Mouse (Mus musculus): ENCODE measurements around the gene Banf2.

Banf2 gene

GRCm38 (mm10) chr2:144032664-144033063, at the start of gene Banf2:
TSS of gene Banf2 (plus strand) at chr2:144033059.
- DNase-seq = no peak

- DNase-seq = no peak
Measured at GRCm38 (mm10) chr2:143983482-143983881, 49.4 kb upstream of the Banf2 start.

- no peak for DNase-seq
Measured at GRCm38 (mm10) chr2:143987485-143987884, 45.4 kb upstream of the Banf2 start.

- DNase-seq = peak; percentile 42 to 53
Measured at GRCm38 (mm10) chr2:143988016-143988415, 44.8 kb upstream of the Banf2 start.

GRCm38 (mm10) chr2:143990997-143991396, 41.9 kb upstream of the Banf2 start:
- DNase-seq = peak; percentile 85

- no peak for DNase-seq
Measured at GRCm38 (mm10) chr2:143991964-143992672, 40.7 kb upstream of the Banf2 start.

GRCm38 (mm10) chr2:143992977-143993376, 39.9 kb upstream of the Banf2 start:
- no peak for DNase-seq

- DNase-seq = no peak
Measured at GRCm38 (mm10) chr2:144002229-144002984, 30.5 kb upstream of the Banf2 start.

- peak; percentile 50 to 75 for DNase-seq
Measured at GRCm38 (mm10) chr2:144003544-144003943, 29.3 kb upstream of the Banf2 start.

GRCm38 (mm10) chr2:144005166-144005955, 27.5 kb upstream of the Banf2 start:
- DNase-seq = no peak

GRCm38 (mm10) chr2:144006686-144007085, 26.2 kb upstream of the Banf2 start:
- DNase-seq = no peak

GRCm38 (mm10) chr2:144007211-144007610, 25.6 kb upstream of the Banf2 start:
- DNase-seq = no peak

GRCm38 (mm10) chr2:144009081-144009480, 23.8 kb upstream of the Banf2 start:
- no peak for DNase-seq

GRCm38 (mm10) chr2:144009551-144010281, 23.1 kb upstream of the Banf2 start:
- DNase-seq = peak; percentile 72 to 73

- DNase-seq = peak; percentile 75 to 82
Measured at GRCm38 (mm10) chr2:144010282-144011044, 22.4 kb upstream of the Banf2 start.

GRCm38 (mm10) chr2:144011080-144011551, 21.7 kb upstream of the Banf2 start, which contains the start of gene Rrbp1:
TSS of gene Rrbp1 (minus strand) at chr2:144011263.
- peak; percentile 99 for DNase-seq

- DNase-seq = no peak
Measured at GRCm38 (mm10) chr2:144014051-144014450, 18.8 kb upstream of the Banf2 start.

- no peak for DNase-seq
Measured at GRCm38 (mm10) chr2:144014481-144014880, 18.4 kb upstream of the Banf2 start.

- no peak for DNase-seq
Measured at GRCm38 (mm10) chr2:144015861-144016260, 17.0 kb upstream of the Banf2 start.

GRCm38 (mm10) chr2:144019971-144020370, 12.9 kb upstream of the Banf2 start:
- no peak for DNase-seq

GRCm38 (mm10) chr2:144022441-144022840, 10.4 kb upstream of the Banf2 start:
- DNase-seq = no peak

GRCm38 (mm10) chr2:144025361-144025760, 7.5 kb upstream of the Banf2 start:
- no peak for DNase-seq
